Mouse (Mus musculus) left cerebral cortex, postnatal 4 days (tissue): ENCODE data around the gene Chmp2b. TPM values are rescaled to one million over a fixed set of nuclear protein-coding genes. Genes with fewer than 3 reads are reported as not detected.

ENCODE experiments used
- DNase-seq: peaks from one replicate; pipeline ENCODE4 v3.0.0-alpha.2; 2022
- intact Hi-C: fragments of 180-260 bp; cut with DNase I; formaldehyde crosslinking; loops from one replicate; pipeline ENCODE4 v1.15.1; 2025
- total RNA-seq, 2 experiments: library from RNA; stranded (reverse); gene quantifications; 2 replicates each; pipeline ENCODE4 v1.2.3; 2021

The Chmp2b gene
- total RNA-seq, 2 experiments from 2014 or later = 90.4 to 93.1 TPM

GRCm38 (mm10) chr16:65529589-65529988, 32.9 kb downstream of the Chmp2b start:
- intact Hi-C loops = no loop called here

GRCm38 (mm10) chr16:65526695-65527094, 35.8 kb downstream of the Chmp2b start:
- intact Hi-C loops = no loop called here
- no peak for DNase-seq

More at GRCm38 (mm10) chr16:65529589-65529988, 32.9 kb downstream of the Chmp2b start:
- DNase-seq = peak; percentile 11

- intact Hi-C loops = no loop called here
- no peak for DNase-seq
Observed at GRCm38 (mm10) chr16:65526004-65526403, 36.5 kb downstream of the Chmp2b start.

GRCm38 (mm10) chr16:65520211-65520610, 42.3 kb downstream of the Chmp2b start, which contains the start of gene Pou1f1:
TSS of gene Pou1f1 (plus strand) at chr16:65520511.
- no peak for DNase-seq
- intact Hi-C loops = no loop called here

GRCm38 (mm10) chr16:65514223-65514622, 48.3 kb downstream of the Chmp2b start:
- intact Hi-C loops = no loop called here

GRCm38 (mm10) chr16:65497049-65497448, 65.5 kb downstream of the Chmp2b start:
- DNase-seq = peak; percentile 27
- intact Hi-C loops = loop anchor here (5.0 kb wide), 1 partner anchor 590 kb away; no protein-coding TSS in a partner anchor

More at GRCm38 (mm10) chr16:65514223-65514622, 48.3 kb downstream of the Chmp2b start:
- DNase-seq = no peak

- intact Hi-C loops = loop anchor here (5.0 kb wide), 1 partner anchor 589 kb away; no protein-coding TSS in a partner anchor
- DNase-seq = no peak
Observed at GRCm38 (mm10) chr16:65496030-65496429, 66.5 kb downstream of the Chmp2b start.

Other genes starting within 250 kb of the Chmp2b start
- gene Pou1f1, start 42.2 kb downstream of the Chmp2b start, total RNA-seq = not detected